Mouse (Mus musculus) inflammation-experienced regulatory T-cells (primary cell): Measurements from ENCODE around the gene Lrba. TPM values are rescaled to one million over a fixed set of nuclear protein-coding genes. Genes with fewer than 3 reads are reported as not detected.

ENCODE experiments used
- polyA plus RNA-seq, 2 experiments: library from polyadenylated mRNA; unstranded; fragments of 100-300 nt; shearing (Covaris generic); gene quantifications; one replicate each; pipeline ENCODE4 v1.2.1; 2017

The Lrba gene
- polyA plus RNA-seq = 10 to 100 TPM; 10.5 to 25.3 TPM

GRCm38 (mm10) chr3:86224564-86225421 is at the start of gene Lrba:
Gene Lrba (plus strand): TSS chr3:86224680.

GRCm38 (mm10) chr3:86548091-86549015 is 323.9 kb downstream of the Lrba start, which contains the start of gene Mab21l2:
Gene Mab21l2 (minus strand): TSS chr3:86548629.

Other genes with a start within 250 kb of the Lrba start
- gene Prss48, start 222.2 kb upstream of the Lrba start, polyA plus RNA-seq = not detected
- 1,000 to 10,000 TPM in 1 of 2 experiments, 100 to 1,000 TPM in 1; 908 to 1,661 TPM for gene Rps3a1, start 82.0 kb upstream of the Lrba start, polyA plus RNA-seq